Mouse (Mus musculus) forebrain, embryonic 12.5 days (tissue): ENCODE data around the gene Tbrg4. TPM values are rescaled to one million over a fixed set of nuclear protein-coding genes. Genes with fewer than 3 reads are reported as not detected.

ENCODE experiments used
- ATAC-seq: fragments of 200-750 bp; cut with Nextera tagmentation; 2 replicates; pipeline ENCODE4 v1.8.0; 2017; ENCODE audit warnings: moderate TSS enrichment; ENCODE audit not compliant: low FRiP score
- H3K27ac ChIP-seq: fragments of 300-500 bp; sonication (generic); 2 replicates; pipeline ENCODE4 v1.5.1; 2016; ENCODE audit warnings: mild to moderate bottlenecking
- H3K27me3 ChIP-seq: fragments of 300-500 bp; sonication (generic); 2 replicates; pipeline ENCODE4 v1.6.1; 2016; ENCODE audit warnings: mild to moderate bottlenecking
- H3K36me3 ChIP-seq: fragments of 300-500 bp; sonication (generic); replicated peaks from 2 replicates; pipeline ENCODE4 v1.6.1; 2016; ENCODE audit warnings: mild to moderate bottlenecking
- H3K4me1 ChIP-seq: fragments of 300-500 bp; sonication (generic); 2 replicates; pipeline ENCODE4 v1.6.1; 2016
- H3K4me2 ChIP-seq: fragments of 300-500 bp; sonication (generic); 2 replicates; pipeline ENCODE4 v1.6.1; 2016; ENCODE audit warnings: mild to moderate bottlenecking, moderate library complexity
- H3K4me3 ChIP-seq: fragments of 300-500 bp; sonication (generic); replicated peaks from 2 replicates; pipeline ENCODE4 v1.5.1; 2016; ENCODE audit warnings: mild to moderate bottlenecking
- H3K9ac ChIP-seq: fragments of 300-500 bp; sonication (generic); 2 replicates; pipeline ENCODE4 v1.6.1; 2016; ENCODE audit warnings: mild to moderate bottlenecking
- H3K9me3 ChIP-seq: fragments of 300-500 bp; sonication (generic); 2 replicates; pipeline ENCODE4 v1.6.1; 2016
- WGBS: fragments of 180-500 bp; shearing (Covaris S2); methylation state at CpG from one replicate; pipeline ENCODE4 v1.1.7; 2016; 5-methylcytosine and 5-hydroxymethylcytosine counted together
- polyA plus RNA-seq: library from polyadenylated mRNA; unstranded; fragments of >200 nt; fragmentation: Nextera tagmentation; extraction: Ambion mirVana; gene quantifications from 2 replicates; pipeline ENCODE4 v1.2.1, GENCODE M21; 2016

Gene Tbrg4
- polyA plus RNA-seq, 1 experiment from 2014 or later = 46.7 TPM

GRCm38 (mm10) chr11:6598191-6598889, 27.5 kb downstream of the Tbrg4 start:
- Histone ChIP-seq H3K9me3 (no peaks in the 10 kb centered on the region), H3K4me1 (peaks cover 51% of the 10 kb centered on the region), H3K36me3 (peaks cover 76% of the 10 kb centered on the region), H3K9ac (peak overlapping the region; percentile 45; the same call in 1 of the 2 replicates), H3K4me3 (peak overlapping the region; percentile 19; the same call in 1 of the 2 replicates), H3K27me3 (peaks cover 8% of the 10 kb centered on the region; the same call in 1 of the 2 replicates), H3K4me2 (peak overlapping the region; percentile 46), H3K27ac (peak overlapping the region; percentile 75)
- no peak for ATAC-seq
- WGBS = 61% methylated on average over 19 of the region's 19 CpGs

DNA sequence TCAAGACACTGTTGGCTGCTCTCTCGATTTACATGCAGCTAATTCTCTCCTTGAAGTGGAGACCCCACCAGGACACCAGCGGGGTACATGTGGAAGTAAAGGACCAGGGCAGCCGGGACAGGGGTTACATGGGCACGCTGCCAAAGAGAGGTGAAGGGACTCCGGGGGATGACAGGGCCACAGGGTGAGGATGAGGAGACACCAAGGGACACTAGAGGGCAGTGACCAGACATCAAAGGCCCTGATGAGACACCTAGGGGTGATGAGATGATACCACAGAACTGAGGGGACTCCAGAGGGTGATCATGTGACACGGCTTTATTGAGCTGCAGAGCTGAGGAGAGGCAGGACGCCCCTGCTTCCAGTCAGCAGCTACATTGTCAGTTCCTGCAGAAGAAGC, 28.3 kb downstream of the Tbrg4 start:
- no peak for ATAC-seq
- no peak overlapping the region for H3K9ac ChIP-seq
- H3K27me3 ChIP-seq = peaks cover 6% of the 10 kb centered on the region; the same call in 1 of the 2 replicates
- peaks cover 43% of the 10 kb centered on the region for H3K4me1 ChIP-seq
- no peak overlapping the region for H3K4me3 ChIP-seq
- peaks cover 82% of the 10 kb centered on the region for H3K36me3 ChIP-seq
- no peaks in the 10 kb centered on the region for H3K9me3 ChIP-seq
- no peak overlapping the region for H3K4me2 ChIP-seq
- 78% methylated on average over 7 of the region's 7 CpGs for WGBS
- H3K27ac ChIP-seq = 0 out of 2 replicates have a peak overlapping the region, but pooled peaks have one; percentile 25

DNA sequence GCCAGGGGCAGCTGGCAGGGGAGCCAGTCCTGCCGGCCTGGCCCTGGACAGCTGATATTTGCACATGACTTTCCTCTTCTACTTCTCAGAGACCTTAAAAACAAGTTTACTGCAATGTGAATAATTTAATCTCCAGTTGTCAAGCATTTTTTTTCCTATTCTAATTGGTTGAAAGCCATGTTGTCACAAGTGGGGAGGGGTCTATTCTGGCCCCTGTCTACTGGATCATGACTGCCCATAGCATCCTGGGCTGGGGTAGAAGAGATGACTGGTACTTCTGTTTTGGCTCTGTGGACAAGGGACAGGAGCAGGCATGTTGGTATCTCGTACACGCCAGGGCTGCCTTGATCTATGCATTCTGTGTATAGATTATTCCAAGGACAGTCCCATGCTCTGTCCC, 29.3 kb downstream of the Tbrg4 start:
- H3K36me3 ChIP-seq = peaks cover 82% of the 10 kb centered on the region
- 0 out of 2 replicates have a peak overlapping the region, but pooled peaks have one; percentile 8 for H3K27ac ChIP-seq
- no peaks in the 10 kb centered on the region for H3K9me3 ChIP-seq
- H3K9ac ChIP-seq = no peak overlapping the region
- no peak overlapping the region for H3K4me2 ChIP-seq
- H3K4me1 ChIP-seq = peaks cover 34% of the 10 kb centered on the region
- ATAC-seq = no peak
- 93% methylated on average over 3 of the region's 3 CpGs for WGBS
- H3K4me3 ChIP-seq = no peak overlapping the region
- H3K27me3 ChIP-seq = peaks cover under 1% of the 10 kb centered on the region; the same call in 1 of the 2 replicates

DNA sequence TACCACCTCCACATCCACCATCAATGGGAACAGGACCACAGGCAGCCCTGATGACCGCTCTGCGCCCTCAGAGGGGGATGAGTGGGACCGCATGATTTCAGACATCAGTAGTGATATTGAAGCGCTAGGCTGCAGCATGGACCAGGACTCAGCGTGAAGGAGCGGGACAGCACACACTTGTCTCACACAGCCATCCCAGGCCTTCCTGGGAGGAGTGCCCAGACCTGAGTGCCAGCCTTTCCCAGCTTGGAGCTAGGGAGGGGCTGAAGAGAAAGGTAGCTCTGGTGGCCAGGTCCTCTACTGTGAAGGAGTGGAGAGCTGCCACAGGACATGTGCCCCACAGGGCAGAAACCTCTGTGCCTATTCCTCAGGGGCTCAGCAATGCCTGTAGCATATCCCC, 29.7 kb downstream of the Tbrg4 start:
- no peaks in the 10 kb centered on the region for H3K27me3 ChIP-seq
- 96% methylated on average over 6 of the region's 6 CpGs for WGBS
- no peak overlapping the region for H3K4me3 ChIP-seq
- ATAC-seq = no peak; the same call in 1 of the 2 replicates
- H3K9ac ChIP-seq = no peak overlapping the region
- H3K27ac ChIP-seq = 0 out of 2 replicates have a peak overlapping the region, but pooled peaks have one; percentile 8
- H3K36me3 ChIP-seq = peaks cover 83% of the 10 kb centered on the region
- H3K4me1 ChIP-seq = peaks cover 30% of the 10 kb centered on the region
- no peaks in the 10 kb centered on the region for H3K9me3 ChIP-seq
- no peak overlapping the region for H3K4me2 ChIP-seq

- H3K27ac ChIP-seq = no peak overlapping the region
- H3K9ac ChIP-seq = no peak overlapping the region
- peaks cover 84% of the 10 kb centered on the region for H3K36me3 ChIP-seq
- H3K27me3 ChIP-seq = no peaks in the 10 kb centered on the region
- 94% methylated on average over 5 of the region's 5 CpGs for WGBS
- ATAC-seq = no peak
- no peak overlapping the region for H3K4me2 ChIP-seq
- H3K9me3 ChIP-seq = no peaks in the 10 kb centered on the region
- no peak overlapping the region for H3K4me3 ChIP-seq
- peaks cover 26% of the 10 kb centered on the region for H3K4me1 ChIP-seq
These were observed 30.5 kb downstream of the Tbrg4 start for GRCm38 (mm10) chr11:6595339-6595738.

DNA sequence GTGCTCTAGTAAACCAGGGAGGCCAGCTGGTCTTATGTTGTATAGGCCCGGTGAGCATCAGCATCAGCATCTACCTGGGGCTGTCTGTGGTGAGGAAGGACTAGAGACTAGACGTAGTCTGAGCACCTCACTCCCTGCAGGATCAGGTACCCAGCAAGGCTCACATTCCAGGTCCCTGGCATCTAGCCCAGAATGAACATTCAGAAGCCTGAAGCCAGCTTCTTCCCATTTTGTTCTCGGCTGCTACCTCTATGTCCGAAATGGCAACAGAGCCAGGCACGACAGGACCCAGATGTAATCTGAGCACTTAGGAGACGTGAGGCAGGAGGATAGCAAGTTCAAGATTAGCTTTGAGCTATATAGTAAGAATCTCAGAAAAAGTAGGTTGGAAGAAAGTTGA, 31.0 kb downstream of the Tbrg4 start:
- Histone ChIP-seq H3K36me3 (peaks cover 87% of the 10 kb centered on the region), H3K9me3 (no peaks in the 10 kb centered on the region), H3K4me2 (no peak overlapping the region), H3K9ac (no peak overlapping the region), H3K27me3 (no peaks in the 10 kb centered on the region), H3K4me1 (peaks cover 22% of the 10 kb centered on the region), H3K27ac (no peak overlapping the region), H3K4me3 (no peak overlapping the region)
- no peak for ATAC-seq
- WGBS = 89% methylated on average over 6 of the region's 6 CpGs

GRCm38 (mm10) chr11:6593406-6593805, 32.5 kb downstream of the Tbrg4 start:
- Histone ChIP-seq H3K4me1 (peaks cover 7% of the 10 kb centered on the region), H3K9me3 (no peaks in the 10 kb centered on the region), H3K36me3 (peaks cover 94% of the 10 kb centered on the region), H3K27me3 (no peaks in the 10 kb centered on the region), H3K27ac (no peak overlapping the region), H3K9ac (no peak overlapping the region), H3K4me3 (no peak overlapping the region), H3K4me2 (no peak overlapping the region)
- 80% methylated on average over 11 of the region's 11 CpGs for WGBS
- ATAC-seq = no peak

DNA sequence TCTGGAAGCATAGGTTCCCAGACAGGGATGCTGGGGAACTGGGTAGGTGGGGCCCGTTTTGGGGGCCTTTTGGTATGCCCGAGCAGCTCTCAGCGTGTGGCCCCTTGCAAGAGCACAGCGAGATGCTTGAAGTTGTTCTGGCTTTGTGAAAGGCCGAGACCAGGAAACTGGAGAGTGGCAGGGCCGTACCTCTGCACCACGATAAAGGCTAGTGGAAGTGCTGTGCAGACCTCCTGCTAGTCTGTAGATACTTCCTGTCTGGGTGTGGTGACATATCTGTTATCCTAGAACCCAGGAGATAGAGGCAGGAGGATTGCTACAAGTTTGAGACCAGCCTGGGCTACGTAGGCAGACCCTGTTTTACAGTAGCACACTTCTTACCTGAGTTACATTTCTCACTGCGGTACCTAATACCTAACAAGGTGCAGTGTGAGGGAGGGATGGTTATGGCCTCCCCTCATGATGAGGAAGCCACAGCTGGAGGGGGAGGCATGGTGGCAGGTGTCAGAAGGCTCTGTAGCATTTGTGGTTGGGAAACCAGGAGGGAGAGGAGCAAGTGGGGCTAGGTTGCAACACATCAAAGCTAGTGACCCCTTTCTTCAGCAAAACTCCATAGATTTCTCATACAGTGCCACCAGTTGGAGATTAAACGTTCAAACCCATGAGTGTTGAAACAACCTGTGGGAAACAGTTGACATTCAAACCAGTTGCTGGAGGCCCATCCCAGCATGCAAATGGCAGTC, 34.8 kb downstream of the Tbrg4 start:
- H3K9ac ChIP-seq = no peak overlapping the region
- H3K4me1 ChIP-seq = no peaks in the 10 kb centered on the region
- H3K27ac ChIP-seq = no peak overlapping the region
- no peaks in the 10 kb centered on the region for H3K27me3 ChIP-seq
- H3K4me3 ChIP-seq = no peak overlapping the region
- no peak overlapping the region for H3K4me2 ChIP-seq
- 84% methylated on average over 10 of the region's 10 CpGs for WGBS
- no peak for ATAC-seq
- H3K9me3 ChIP-seq = no peaks in the 10 kb centered on the region
- H3K36me3 ChIP-seq = peaks cover 77% of the 10 kb centered on the region

- H3K27me3 ChIP-seq = no peaks in the 10 kb centered on the region
- 93% methylated on average over 7 of the region's 7 CpGs for WGBS
These were observed 36.0 kb downstream of the Tbrg4 start for GRCm38 (mm10) chr11:6589838-6590237.

DNA sequence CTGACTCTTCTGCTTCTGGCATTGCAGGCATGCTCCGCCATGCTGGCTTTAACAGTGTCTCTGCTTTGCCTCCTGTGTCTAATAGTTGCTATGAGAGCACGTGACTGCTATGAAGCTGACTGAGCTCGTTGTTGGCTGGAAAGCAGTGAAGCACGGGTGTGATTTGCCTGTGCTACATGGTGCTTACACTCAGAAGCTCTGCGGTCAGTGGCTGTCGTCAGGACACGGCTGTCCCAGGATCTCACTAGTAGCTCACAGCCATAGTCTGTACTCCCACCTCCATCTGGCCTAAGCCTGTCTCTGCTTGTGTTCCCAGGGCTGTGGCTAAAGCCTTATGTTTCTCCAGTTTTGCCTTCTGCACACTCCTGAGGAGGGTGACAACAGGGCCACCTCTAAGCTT, 37.6 kb downstream of the Tbrg4 start:
- Histone ChIP-seq H3K4me3 (no peak overlapping the region), H3K27me3 (no peaks in the 10 kb centered on the region), H3K36me3 (peaks cover 66% of the 10 kb centered on the region), H3K27ac (no peak overlapping the region), H3K9ac (no peak overlapping the region), H3K4me2 (no peak overlapping the region), H3K4me1 (no peaks in the 10 kb centered on the region), H3K9me3 (no peaks in the 10 kb centered on the region)
- no peak for ATAC-seq
- 93% methylated on average over 7 of the region's 7 CpGs for WGBS

More at GRCm38 (mm10) chr11:6589838-6590237, 36.0 kb downstream of the Tbrg4 start:
- H3K36me3 ChIP-seq = peaks cover 77% of the 10 kb centered on the region
- H3K4me1 ChIP-seq = no peaks in the 10 kb centered on the region
- H3K4me2 ChIP-seq = no peak overlapping the region
- H3K27ac ChIP-seq = no peak overlapping the region
- no peak overlapping the region for H3K4me3 ChIP-seq
- no peak overlapping the region for H3K9ac ChIP-seq
- no peaks in the 10 kb centered on the region for H3K9me3 ChIP-seq
- no peak for ATAC-seq

GRCm38 (mm10) chr11:6587249-6587940, 38.5 kb downstream of the Tbrg4 start:
- 95% methylated on average over 7 of the region's 7 CpGs for WGBS
- no peak overlapping the region for H3K9ac ChIP-seq
- no peak for ATAC-seq
- H3K4me2 ChIP-seq = no peak overlapping the region
- no peaks in the 10 kb centered on the region for H3K4me1 ChIP-seq
- no peaks in the 10 kb centered on the region for H3K27me3 ChIP-seq
- H3K36me3 ChIP-seq = peaks cover 57% of the 10 kb centered on the region
- no peaks in the 10 kb centered on the region for H3K9me3 ChIP-seq
- H3K27ac ChIP-seq = no peak overlapping the region
- no peak overlapping the region for H3K4me3 ChIP-seq

DNA sequence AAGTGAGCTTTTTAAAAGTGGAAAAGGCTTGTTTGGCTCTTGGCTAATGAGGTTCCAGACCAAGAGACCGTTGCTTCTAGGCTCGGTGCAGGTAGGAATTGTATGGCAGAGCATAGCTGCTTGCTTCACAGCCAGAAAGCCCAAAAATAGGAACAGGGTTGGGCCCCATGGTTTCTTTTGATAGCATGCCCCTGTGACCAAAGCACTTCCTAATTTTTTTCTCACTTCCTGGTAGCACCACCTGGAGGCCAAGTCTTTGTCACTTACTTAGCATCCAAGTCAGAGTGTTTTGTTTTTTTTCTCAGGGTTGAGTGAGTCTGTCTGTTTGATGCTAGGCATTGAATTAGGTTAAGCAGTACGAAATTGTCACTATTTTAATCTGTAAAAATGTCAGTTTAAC, 39.2 kb downstream of the Tbrg4 start:
- no peak for ATAC-seq
- Histone ChIP-seq H3K4me1 (no peaks in the 10 kb centered on the region), H3K9me3 (no peaks in the 10 kb centered on the region), H3K27ac (no peak overlapping the region), H3K36me3 (peaks cover 49% of the 10 kb centered on the region), H3K9ac (no peak overlapping the region), H3K4me2 (no peak overlapping the region), H3K27me3 (no peaks in the 10 kb centered on the region), H3K4me3 (no peak overlapping the region)
- WGBS = 89% methylated on average over 3 of the region's 3 CpGs
